Mouse (Mus musculus): ENCODE measurements at regions not wholly inside any gene's neighbourhood (a gene's known extent, or its start where the extent isn't known, plus 50 kb on each side); places are given as distances from the start of the nearest gene placed in this dataset.
"Not testable (repeated sequence)": the region's sequence is repeated elsewhere in the genome, so short reads cannot be mapped to it uniquely, and the experiment has no call there.

GRCm38 (mm10) chr5:134046086-134046485 lies 53.4 kb upstream of the Castor2 start:
- Histone ChIP-seq H3K27ac (no peak overlapping the region), H3K9me3 (no peaks in the 10 kb centered on the region), H3K9ac (no peak overlapping the region), H3K4me3 (no peak overlapping the region), H3K36me3 (no peaks in the 10 kb centered on the region), H3K27me3 (no peaks in the 10 kb centered on the region), H3K4me1 (replicated peaks) (peaks cover 8% of the 10 kb centered on the region), H3K4me2 (no peak overlapping the region)
- no peak for ATAC-seq (ENCODE audit: low FRiP score)
- WGBS: 38% methylated on average over 6 of the region's 6 CpGs

DNA sequence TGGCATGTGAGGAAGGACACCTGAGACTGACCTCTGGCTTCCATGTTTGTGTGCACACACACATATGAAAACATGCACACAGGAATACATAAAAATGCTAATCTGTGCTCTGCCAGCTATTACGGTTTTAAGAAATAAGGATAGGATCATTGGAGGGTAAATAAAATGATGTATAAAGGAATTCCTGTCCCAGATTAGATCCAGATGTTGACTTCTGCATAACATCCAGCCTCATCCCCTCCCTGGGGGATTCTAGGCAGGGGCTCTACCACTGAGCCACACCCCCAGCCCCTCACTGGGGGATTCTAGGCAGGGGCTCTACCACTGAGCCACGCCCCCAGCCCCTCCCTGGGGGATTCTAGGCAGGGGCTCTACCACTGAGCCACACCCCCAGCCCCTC lies 56.6 kb upstream of the Castor2 start:
- H3K9me3 ChIP-seq; H3K4me2 ChIP-seq; H3K27me3 ChIP-seq; ATAC-seq (ENCODE audit: low FRiP score); H3K4me1 ChIP-seq (replicated peaks); H3K9ac ChIP-seq; H3K4me3 ChIP-seq; H3K36me3 ChIP-seq; H3K27ac ChIP-seq: not testable (repeated sequence)
- WGBS: 75% methylated on average over 2 of the region's 2 CpGs

DNA sequence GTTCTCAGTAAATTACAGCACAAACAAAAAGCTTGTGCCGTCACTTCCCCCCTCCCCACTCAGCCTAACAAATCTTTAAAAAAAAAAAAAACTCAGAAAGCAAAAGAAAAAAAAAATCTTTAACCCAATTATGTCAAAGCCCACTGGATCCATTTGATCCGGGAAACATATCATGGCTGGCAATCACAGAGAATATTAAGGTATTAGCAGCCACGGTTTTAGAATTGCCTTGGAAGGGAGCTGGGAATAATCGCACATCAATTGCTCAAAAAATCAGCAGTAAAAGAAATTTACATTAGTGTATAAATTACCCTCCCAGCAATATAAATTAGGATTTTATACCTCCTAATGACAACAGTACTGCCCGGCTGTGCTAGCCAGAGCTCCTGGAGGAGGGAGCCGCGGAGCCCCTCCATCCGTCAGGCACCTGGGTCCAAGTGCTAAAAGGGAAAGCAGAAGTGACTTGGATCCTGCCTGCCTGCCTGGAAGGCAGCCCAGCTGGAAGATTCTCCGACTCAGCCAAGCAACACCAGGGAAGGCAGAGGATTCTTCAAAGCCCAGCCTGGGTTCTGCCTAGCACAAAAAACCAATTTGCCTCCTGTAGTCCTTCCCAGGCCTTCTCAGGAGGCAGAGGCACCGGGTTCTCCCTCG lies 72.1 kb upstream of the Castor2 start:
- Histone ChIP-seq H3K27me3 (no peaks in the 10 kb centered on the region; the same call in 1 of the 2 replicates), H3K4me2 (peak overlapping the region; percentile 7; the same call in 1 of the 2 replicates), H3K4me3 (no peak overlapping the region), H3K36me3 (no peaks in the 10 kb centered on the region), H3K9me3 (no peaks in the 10 kb centered on the region), H3K4me1 (replicated peaks) (peaks cover 8% of the 10 kb centered on the region; the same call in 1 of the 2 replicates), H3K27ac (peak overlapping the region; percentile 77), H3K9ac (no peak overlapping the region)
- ATAC-seq (ENCODE audit: low FRiP score): 0 out of 2 replicates have a peak, but pooled peaks have one; percentile 32
- whole genome bisulfite sequencing: 24% methylated on average over 11 of the region's 11 CpGs

- H3K27me3 ChIP-seq: no peaks in the 10 kb centered on the region; the same call in 1 of the 2 replicates
- no peak overlapping the region for H3K4me3 ChIP-seq
- H3K4me1 ChIP-seq (replicated peaks): peaks cover 22% of the 10 kb centered on the region
- H3K27ac ChIP-seq: peak overlapping the region; percentile 74
- ATAC-seq (ENCODE audit: low FRiP score): no peak
- peak overlapping the region; percentile 11; the same call in 1 of the 2 replicates for H3K4me2 ChIP-seq
- H3K9ac ChIP-seq: no peak overlapping the region
- no peaks in the 10 kb centered on the region for H3K36me3 ChIP-seq
- 38% methylated on average over 13 of the region's 13 CpGs for WGBS
- no peaks in the 10 kb centered on the region for H3K9me3 ChIP-seq
Measured at GRCm38 (mm10) chr5:134019651-134020432, 79.7 kb upstream of the Castor2 start.

- Histone ChIP-seq H3K4me2 (0 out of 2 replicates have a peak overlapping the region, but pooled peaks have one; percentile 2), H3K4me3 (no peak overlapping the region), H3K27me3 (peaks cover 3% of the 10 kb centered on the region; the same call in 1 of the 2 replicates), H3K36me3 (no peaks in the 10 kb centered on the region), H3K9ac (no peak overlapping the region), H3K9me3 (no peaks in the 10 kb centered on the region), H3K27ac (peak overlapping the region; percentile 76), H3K4me1 (replicated peaks) (peaks cover 31% of the 10 kb centered on the region)
- WGBS: 22% methylated on average over 13 of the region's 13 CpGs
- peak; percentile 84 for ATAC-seq (ENCODE audit: low FRiP score)
Measured at GRCm38 (mm10) chr5:134014257-134015163, 85.0 kb upstream of the Castor2 start.

- Histone ChIP-seq H3K9me3 (no peaks in the 10 kb centered on the region), H3K27ac (no peak overlapping the region), H3K4me1 (replicated peaks) (peaks cover 29% of the 10 kb centered on the region), H3K27me3 (peaks cover 14% of the 10 kb centered on the region), H3K4me3 (no peak overlapping the region), H3K9ac (no peak overlapping the region), H3K36me3 (no peaks in the 10 kb centered on the region), H3K4me2 (no peak overlapping the region)
- no peak for ATAC-seq (ENCODE audit: low FRiP score)
- WGBS: 84% methylated on average over 8 of the region's 8 CpGs
Measured at GRCm38 (mm10) chr5:134013206-134013605, 86.3 kb upstream of the Castor2 start.

DNA sequence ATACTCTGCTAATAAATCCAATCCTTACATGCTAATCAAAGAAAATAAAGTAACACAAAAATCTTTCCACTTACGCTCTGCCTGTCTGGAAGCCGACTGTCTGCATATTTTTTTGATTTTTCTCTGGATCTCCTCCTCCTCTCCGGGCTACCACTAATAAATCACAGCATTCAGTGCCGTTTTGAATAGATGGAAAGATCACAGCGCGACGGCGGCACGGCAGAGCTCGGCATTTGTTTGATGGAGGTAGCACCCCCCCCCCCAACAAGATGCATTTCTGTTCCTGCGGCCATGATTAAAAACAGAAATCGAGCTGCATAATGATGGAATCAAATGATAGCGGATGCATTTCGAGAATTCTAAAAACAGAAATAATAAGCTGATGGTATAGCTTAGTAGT lies 89.7 kb upstream of the Castor2 start:
- ATAC-seq (ENCODE audit: low FRiP score): no peak
- WGBS: 49% methylated on average over 14 of the region's 14 CpGs
- 0 out of 2 replicates have a peak overlapping the region, but pooled peaks have one; percentile 31 for H3K27ac ChIP-seq

DNA sequence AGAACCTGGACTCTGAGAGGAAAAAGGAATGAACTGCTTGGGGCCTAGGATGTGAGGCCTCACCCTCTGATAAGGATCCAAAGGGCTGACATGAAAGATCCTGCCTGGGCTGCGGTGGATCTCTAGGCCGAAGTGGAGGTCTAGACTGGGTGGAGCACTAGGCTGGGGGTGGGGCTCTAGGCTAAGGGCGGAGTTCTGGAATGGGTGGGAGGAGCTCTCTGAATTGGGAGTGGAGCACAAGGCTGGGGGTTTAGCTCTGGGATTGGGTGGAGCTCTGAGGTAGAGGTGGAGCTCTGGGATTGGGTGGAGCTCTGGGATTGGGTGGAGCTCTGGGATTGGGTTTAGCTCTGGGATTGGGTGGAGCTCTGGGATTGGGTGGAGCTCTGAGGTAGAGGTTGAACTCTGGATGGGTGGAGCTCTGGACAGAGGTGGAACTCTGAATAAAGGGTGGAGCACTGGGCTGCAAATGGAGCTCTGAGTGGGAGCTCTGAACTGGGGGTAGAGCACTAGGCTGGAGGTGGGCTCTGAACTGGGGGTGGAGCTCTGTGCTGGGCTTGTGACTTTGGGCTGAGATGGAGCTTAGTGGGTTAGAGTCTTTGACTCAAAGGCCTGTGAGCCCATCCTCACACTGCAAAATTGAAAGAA lies 92.3 kb upstream of the Castor2 start:
- WGBS: 11% methylated on average over 3 of the region's 3 CpGs
- Histone ChIP-seq H3K27ac (no peak overlapping the region), H3K36me3 (no peaks in the 10 kb centered on the region), H3K4me3 (no peak overlapping the region), H3K4me1 (replicated peaks) (peaks cover 22% of the 10 kb centered on the region), H3K9ac (no peak overlapping the region), H3K9me3 (no peaks in the 10 kb centered on the region), H3K4me2 (no peak overlapping the region), H3K27me3 (peaks cover 17% of the 10 kb centered on the region)
- ATAC-seq (ENCODE audit: low FRiP score): peak; percentile 63

More for the DNA sequence above, 89.7 kb upstream of the Castor2 start:
- Histone ChIP-seq H3K4me2 (peak overlapping the region; percentile 14; the same call in 1 of the 2 replicates), H3K4me1 (replicated peaks) (peaks cover 34% of the 10 kb centered on the region), H3K36me3 (no peaks in the 10 kb centered on the region), H3K27me3 (peaks cover 17% of the 10 kb centered on the region), H3K9ac (no peak overlapping the region), H3K9me3 (no peaks in the 10 kb centered on the region), H3K4me3 (no peak overlapping the region)

DNA sequence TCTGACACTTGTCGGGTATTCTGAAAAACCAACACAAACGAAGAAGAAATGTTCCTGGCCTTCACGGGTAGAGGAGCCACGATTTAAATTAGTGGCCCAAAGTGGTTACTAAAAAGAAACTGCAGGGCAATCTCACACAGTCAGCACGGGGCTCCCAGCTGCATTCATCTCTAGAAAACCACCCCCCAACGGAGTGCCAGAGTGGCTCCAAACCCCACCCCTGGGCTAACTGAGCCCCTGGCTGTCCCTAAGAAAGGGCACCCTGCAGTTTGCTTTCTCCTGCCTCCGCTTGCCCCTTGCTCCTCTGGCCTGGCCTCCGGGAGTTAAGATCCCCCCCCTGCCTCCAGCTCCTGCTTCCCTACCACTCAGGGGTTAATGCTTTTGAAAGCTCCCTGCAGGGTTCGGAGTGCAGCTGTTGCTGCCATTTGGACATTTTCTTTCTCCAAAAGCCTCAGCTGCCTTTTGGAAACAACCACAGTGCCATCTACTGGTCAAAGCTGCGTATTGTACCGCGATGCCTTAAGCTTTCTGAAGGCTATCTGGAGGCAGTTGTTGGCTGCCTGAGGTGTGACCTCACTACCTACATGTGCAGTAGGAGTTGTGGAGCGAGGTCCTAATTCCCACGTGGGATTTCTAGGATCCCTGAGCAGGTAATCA lies 92.9 kb upstream of the Castor2 start:
- Histone ChIP-seq H3K4me3 (no peak overlapping the region; the same call in 1 of the 2 replicates), H3K27ac (peak overlapping the region; percentile 44; the same call in 1 of the 2 replicates), H3K9ac (no peak overlapping the region), H3K27me3 (peaks cover 19% of the 10 kb centered on the region), H3K4me2 (peak overlapping the region; percentile 48), H3K4me1 (replicated peaks) (peaks cover 22% of the 10 kb centered on the region), H3K36me3 (no peaks in the 10 kb centered on the region), H3K9me3 (no peaks in the 10 kb centered on the region)
- ATAC-seq (ENCODE audit: low FRiP score): peak; percentile 81
- under 1% methylated on average over 14 of the region's 14 CpGs for WGBS

DNA sequence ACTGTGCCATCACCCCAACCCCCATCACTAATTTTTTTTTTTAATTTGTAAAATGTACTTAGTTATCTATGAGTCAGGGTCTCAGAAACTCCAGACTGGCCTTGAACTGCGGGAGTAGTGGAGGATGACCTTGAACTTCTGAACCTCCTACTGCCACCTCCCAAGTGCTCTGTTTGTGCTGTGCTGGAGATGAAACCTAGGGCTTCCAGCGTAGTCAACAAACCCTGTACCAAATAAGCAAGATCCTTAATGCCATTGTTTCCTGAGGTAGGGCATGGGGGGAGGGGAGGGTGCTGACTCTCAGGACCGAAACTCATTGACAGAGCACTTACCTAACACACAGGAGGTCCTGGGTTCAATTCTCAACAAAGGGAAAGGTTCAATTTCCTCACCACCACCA lies 93.5 kb upstream of the Castor2 start:
- Histone ChIP-seq H3K9ac (no peak overlapping the region), H3K36me3 (no peaks in the 10 kb centered on the region), H3K27ac (no peak overlapping the region), H3K4me3 (no peak overlapping the region), H3K4me1 (replicated peaks) (peaks cover 22% of the 10 kb centered on the region), H3K9me3 (no peaks in the 10 kb centered on the region), H3K27me3 (peaks cover 19% of the 10 kb centered on the region), H3K4me2 (no peak overlapping the region)
- WGBS: 34% methylated on average over 3 of the region's 3 CpGs
- ATAC-seq (ENCODE audit: low FRiP score): no peak

DNA sequence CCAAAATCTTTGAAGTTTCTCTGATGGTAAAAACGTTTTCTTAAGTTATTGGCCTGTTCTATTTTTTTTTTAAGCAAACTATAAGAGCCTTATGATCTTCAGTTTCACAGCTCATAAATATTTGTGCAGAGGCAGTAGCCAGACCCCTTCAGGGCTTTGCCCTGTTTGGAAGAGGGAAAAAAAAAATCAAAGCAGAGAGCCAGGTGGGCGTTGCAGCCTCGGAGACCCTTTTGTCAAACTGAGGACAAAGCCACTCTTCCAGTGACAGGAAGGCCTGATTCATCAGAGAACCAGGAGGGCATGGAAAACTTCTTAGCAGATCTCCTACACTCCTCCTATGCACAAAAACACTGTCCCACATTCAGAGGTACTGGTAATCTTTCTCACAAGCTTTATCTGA lies 99.4 kb upstream of the Castor2 start:
- Histone ChIP-seq H3K4me3 (no peak overlapping the region), H3K9ac (no peak overlapping the region), H3K4me2 (no peak overlapping the region), H3K9me3 (no peaks in the 10 kb centered on the region), H3K4me1 (replicated peaks) (peaks cover 13% of the 10 kb centered on the region; the same call in 1 of the 2 replicates), H3K27ac (peak overlapping the region; percentile 18; the same call in 1 of the 2 replicates), H3K36me3 (no peaks in the 10 kb centered on the region), H3K27me3 (0 out of 2 replicates have a peak, but pooled peaks cover 2% of the 10 kb centered on the region)
- ATAC-seq (ENCODE audit: low FRiP score): no peak
- WGBS: 5% methylated on average over 3 of the region's 3 CpGs

All from hindbrain, embryonic 13.5 days (tissue).